In the genomic region with DNA sequence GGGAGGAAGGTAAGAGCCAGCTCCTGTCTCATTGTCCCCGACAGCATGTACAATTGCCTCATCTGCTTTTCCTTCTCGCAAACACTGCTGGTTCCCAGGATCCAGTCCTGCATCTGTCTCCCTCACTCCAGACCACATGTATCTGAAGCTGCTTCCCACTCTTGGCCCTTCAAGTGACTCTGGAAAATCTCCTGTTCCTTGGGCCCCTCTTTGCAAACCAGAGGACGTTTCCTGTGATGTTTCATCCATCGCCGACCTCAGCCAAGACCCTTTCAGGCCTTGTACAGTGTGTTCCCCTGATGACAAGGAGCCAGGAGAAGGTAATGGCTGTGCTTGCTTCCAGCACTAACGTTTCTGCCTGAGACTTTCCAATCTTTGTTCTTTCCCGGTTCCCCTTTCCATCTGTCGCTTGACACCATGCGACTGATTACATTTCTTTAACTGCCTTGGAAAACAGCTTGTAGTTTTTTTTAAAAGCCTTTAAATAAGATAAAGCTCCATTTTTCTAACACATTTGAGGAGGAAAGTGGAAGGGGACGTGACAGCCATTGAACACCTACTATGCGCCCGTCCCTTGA, we compare ENCODE assay signal across 19 mouse cellular contexts.
A peak's percentile ranks its signal among the peaks of the same experiment; 100 is the strongest.
DNase-seq lines count a peak whose midpoint lies in the region; ATAC-seq lines count a peak whose summit lies in the region.
"Had no signal": no experiment of that assay in that cellular context is flagged by ENCODE, and none has a peak within 500 bp of the region (broad histone marks: within the 10 kb centered on the region; RNA-seq: fewer than 3 reads in every experiment).

No protein-coding gene starts in this region.

- 0 out of 2 replicates have a peak overlapping the region, but pooled peaks have one; percentile 19 for H3K9ac ChIP-seq in heart, embryonic 13.5 days
- H3K9ac ChIP-seq in embryonic facial prominence, embryonic 12.5 days = no peak overlapping the region
- H3K9ac ChIP-seq: liver, postnatal 0 days; midbrain, embryonic 15.5 days; neural tube, embryonic 12.5 days had no signal

- H3K4me2 ChIP-seq in heart, embryonic 13.5 days = no peak overlapping the region
- H3K4me2 ChIP-seq in embryonic facial prominence, embryonic 12.5 days (replicated peaks) = no peak overlapping the region
- H3K4me2 ChIP-seq: midbrain, embryonic 15.5 days; neural tube, embryonic 12.5 days had no signal

- no peak for DNase-seq in heart, postnatal 4 days
- peak; percentile 14 for DNase-seq in brain, embryonic 18.5 days (ENCODE audit: low read depth, low spot score)
- peak; percentile 14 for DNase-seq in skeletal muscle tissue, adult 2 months (ENCODE audit: low read depth, low spot score)
- no peak for DNase-seq in embryo, embryonic 11 days
- no peak for DNase-seq in natural killer cell, adult 2 months (ENCODE audit: low spot score in 2 of 2)
- DNase-seq: cerebellum, adult 11-12 months; gastrocnemius, adult 2 months; kidney, postnatal 36 days; layer of hippocampus, postnatal 36 days; liver, postnatal 0 days; thymus, adult 2 months had no signal

- H3K4me1 ChIP-seq in heart, embryonic 13.5 days = peaks cover 21% of the 10 kb centered on the region
- peaks cover 27% of the 10 kb centered on the region for H3K4me1 ChIP-seq in embryonic facial prominence, embryonic 12.5 days
- H3K4me1 ChIP-seq: midbrain, embryonic 15.5 days; neural tube, embryonic 12.5 days had no signal

- no peaks in the 10 kb centered on the region for H3K27me3 ChIP-seq in heart, embryonic 13.5 days (replicated peaks)
- no peaks in the 10 kb centered on the region for H3K27me3 ChIP-seq in embryonic facial prominence, embryonic 12.5 days
- H3K27me3 ChIP-seq: midbrain, embryonic 15.5 days; neural tube, embryonic 12.5 days had no signal

- 0 out of 2 replicates have a peak overlapping the region, but pooled peaks have one; percentile 37 for H3K27ac ChIP-seq in heart, embryonic 13.5 days (replicated peaks)
- H3K27ac ChIP-seq in embryonic facial prominence, embryonic 12.5 days = peak overlapping the region; percentile 36; the same call in 1 of the 2 replicates
- H3K27ac ChIP-seq: gastrocnemius, adult 2 months; midbrain, embryonic 15.5 days; neural tube, embryonic 12.5 days had no signal

- 49% methylated on average over 12 of the region's 12 CpGs for WGBS in heart, embryonic 13.5 days
- WGBS in embryonic facial prominence, embryonic 12.5 days = 55% methylated on average over 12 of the region's 12 CpGs

- no peak overlapping the region for H3K4me3 ChIP-seq in heart, embryonic 13.5 days
- H3K4me3 ChIP-seq in embryonic facial prominence, embryonic 12.5 days = no peak overlapping the region
- H3K4me3 ChIP-seq: erythroblast, embryonic 14.5 days; gastrocnemius, adult 2 months; midbrain, embryonic 15.5 days; neural tube, embryonic 12.5 days had no signal

- H3K36me3 ChIP-seq in heart, embryonic 13.5 days = no peaks in the 10 kb centered on the region
- no peaks in the 10 kb centered on the region for H3K36me3 ChIP-seq in embryonic facial prominence, embryonic 12.5 days
- H3K36me3 ChIP-seq: midbrain, embryonic 15.5 days; neural tube, embryonic 12.5 days had no signal

- no peaks in the 10 kb centered on the region for H3K9me3 ChIP-seq in heart, embryonic 13.5 days
- no peaks in the 10 kb centered on the region for H3K9me3 ChIP-seq in embryonic facial prominence, embryonic 12.5 days
- H3K9me3 ChIP-seq: midbrain, embryonic 15.5 days; neural tube, embryonic 12.5 days had no signal

- no peak for ATAC-seq in heart, embryonic 13.5 days (ENCODE audit: extremely low read depth, insufficient number of reproducible peaks, low FRiP score, low TSS enrichment)
- no peak for ATAC-seq in embryonic facial prominence, embryonic 12.5 days (ENCODE audit: insufficient number of reproducible peaks, insufficient read depth, low FRiP score, low TSS enrichment)
- ATAC-seq: activated CD4-positive, CD25-positive, alpha-beta regulatory T cell, adult 4 months; CD4-positive, CD25-positive, alpha-beta regulatory T cell, adult 4 months; inflammation-experienced regulatory T-cells, adult 6 months; liver, postnatal 0 days; midbrain, embryonic 15.5 days had no signal

Comparison
In these comparisons a context has a peak if more than half of its experiments do, and no peak if none do; other contexts are left out.
1. DNase-seq: peak in brain, embryonic 18.5 days (single experiment) and skeletal muscle tissue, adult 2 months (single experiment); none in heart, postnatal 4 days (single experiment), embryo, embryonic 11 days (single experiment) and natural killer cell, adult 2 months (0 of 2).